8 mouse cellular contexts compared by ENCODE assay signal in the genomic region with DNA sequence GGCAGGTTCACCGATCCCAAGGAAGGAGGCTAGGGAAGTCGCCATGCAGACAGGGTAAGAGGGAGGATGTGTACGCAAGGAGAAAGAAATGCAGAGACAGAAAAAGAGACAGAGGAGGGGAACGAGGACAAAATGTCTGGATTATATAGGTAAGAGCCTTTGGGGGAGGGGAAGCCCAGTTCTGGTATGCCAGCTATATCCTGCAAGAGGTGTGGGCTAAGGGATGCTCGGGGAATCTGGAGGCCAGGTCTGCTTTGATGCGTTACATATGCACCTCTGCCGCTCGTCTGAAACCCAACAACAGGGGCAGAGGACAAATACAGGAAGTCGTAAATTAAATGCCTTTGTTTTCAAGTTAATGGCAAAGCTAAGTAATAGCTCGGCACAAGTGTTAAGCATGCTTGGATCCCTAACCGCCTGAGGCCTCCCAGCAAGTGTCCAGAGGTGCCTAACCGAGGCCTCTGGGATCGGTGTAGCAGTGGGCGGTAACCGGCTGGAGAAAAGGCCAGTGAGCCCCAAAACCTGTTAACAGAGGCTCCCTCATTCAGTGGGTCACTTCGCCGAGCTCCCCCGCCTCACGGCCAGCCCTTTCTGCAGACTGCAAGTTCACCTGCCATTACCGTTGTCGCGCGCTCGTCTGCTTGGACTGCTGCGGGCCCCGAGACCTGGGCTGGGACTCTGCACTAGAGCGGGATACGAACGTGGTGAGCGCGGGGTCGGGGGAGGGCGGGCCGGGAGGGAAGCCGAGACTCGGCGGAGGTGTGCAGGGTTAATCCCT. TPM values are rescaled to one million over a fixed set of nuclear protein-coding genes. Genes with fewer than 3 reads are reported as not detected.
A peak's percentile ranks its signal among the peaks of the same experiment; 100 is the strongest.
DNase-seq lines count a peak whose midpoint lies in the region; ATAC-seq and TF ChIP-seq lines count a peak whose summit lies in the region.

No protein-coding gene starts in this region.

- no peaks in the 10 kb centered on the region; the same call in 1 of the 2 replicates for H3K79me2 ChIP-seq in liver, adult 2 months (ENCODE audit: control insufficient read depth, insufficient read depth, low read length)

- H3K9ac ChIP-seq in liver, adult 2 months (ENCODE audit: low read depth, low read length), result peak overlapping the region; percentile 74
- peak overlapping the region; percentile 56 for H3K9ac ChIP-seq in limb, embryonic 12.5 days (replicated peaks)
- H3K9ac ChIP-seq in neural tube, embryonic 12.5 days, result peak overlapping the region; percentile 73

- peak; percentile 12; the same call in 1 of the 2 replicates for ATAC-seq in limb, embryonic 12.5 days (ENCODE audit: insufficient number of reproducible peaks, insufficient read depth, low FRiP score, low TSS enrichment, low read depth)
- ATAC-seq in neural tube, embryonic 12.5 days (ENCODE audit: low FRiP score, low read depth), result peak; percentile 78

- peaks cover 16% of the 10 kb centered on the region for H3K36me3 ChIP-seq in liver, adult 2 months (ENCODE audit: control insufficient read depth, insufficient read depth, low read length)
- H3K36me3 ChIP-seq in limb, embryonic 12.5 days, result peaks cover 25% of the 10 kb centered on the region
- H3K36me3 ChIP-seq in neural tube, embryonic 12.5 days, result peaks cover 22% of the 10 kb centered on the region

- H3K27ac ChIP-seq in liver, adult 2 months (replicated peaks; ENCODE audit: insufficient read depth, low read depth, low read length), result peak overlapping the region; percentile 20
- peak overlapping the region; percentile 7; the same call in 1 of the 2 replicates for H3K27ac ChIP-seq in bone marrow, adult 2 months (ENCODE audit: control insufficient read depth, insufficient read depth, low read depth, low read length, poor library complexity)
- H3K27ac ChIP-seq in limb, embryonic 12.5 days, result peak overlapping the region; percentile 95
- 0 out of 2 replicates have a peak overlapping the region, but pooled peaks have one; percentile 42 for H3K27ac ChIP-seq in neural tube, embryonic 12.5 days

- no peak for TF ChIP-seq POLR2A in liver, adult 2 months (IDR thresholded peaks at IDR 0.05; ENCODE audit: extremely low read depth, insufficient read depth, low read length)
- TF ChIP-seq POLR2A in bone marrow, adult 2 months (IDR thresholded peaks at IDR 0.05; ENCODE audit: borderline replicate concordance, control insufficient read depth, low read depth, low read length), result no peak

- no peaks in the 10 kb centered on the region for H3K9me3 ChIP-seq in limb, embryonic 12.5 days
- H3K9me3 ChIP-seq in neural tube, embryonic 12.5 days, result no peaks in the 10 kb centered on the region

- 14% methylated on average over 37 of the region's 37 CpGs for WGBS in liver, adult 2 months
- 4% methylated on average over 37 of the region's 37 CpGs for WGBS in bone marrow, adult 2 months
- 4% methylated on average over 37 of the region's 37 CpGs for WGBS in limb, embryonic 12.5 days
- whole genome bisulfite sequencing in neural tube, embryonic 12.5 days, result 4% methylated on average over 37 of the region's 37 CpGs

- peak overlapping the region; percentile 62 for H3K4me3 ChIP-seq in liver, adult 2 months (ENCODE audit: insufficient read depth, low read depth, low read length)
- peak overlapping the region; percentile 53 for H3K4me3 ChIP-seq in bone marrow, adult 2 months (replicated peaks; ENCODE audit: control insufficient read depth, low read depth, low read length)
- H3K4me3 ChIP-seq in limb, embryonic 12.5 days (replicated peaks), result peak overlapping the region; percentile 75
- peak overlapping the region; percentile 72 for H3K4me3 ChIP-seq in neural tube, embryonic 12.5 days

- no peak for DNase-seq in liver, adult 2 months (ENCODE audit: extremely low read depth, low read depth, low spot score)
- DNase-seq in liver, result no peak
- DNase-seq in forelimb bud, embryonic 11.5 days (ENCODE audit: low read depth, low spot score), result peak; percentile 48
- no peak for DNase-seq in frontal cortex, postnatal 25 days (ENCODE audit: low spot score in 2 of 2)
- no peak for DNase-seq in urinary bladder, adult 2 months (ENCODE audit: low spot score)

- peak overlapping the region; percentile 89 for H3K4me2 ChIP-seq in limb, embryonic 12.5 days
- peak overlapping the region; percentile 96 for H3K4me2 ChIP-seq in neural tube, embryonic 12.5 days (replicated peaks)

- no peaks in the 10 kb centered on the region for H3K27me3 ChIP-seq in liver, adult 2 months (ENCODE audit: control insufficient read depth, insufficient read depth, low read length)
- peaks cover 13% of the 10 kb centered on the region; the same call in 1 of the 2 replicates for H3K27me3 ChIP-seq in limb, embryonic 12.5 days
- H3K27me3 ChIP-seq in neural tube, embryonic 12.5 days (replicated peaks), result peaks cover 44% of the 10 kb centered on the region

- TF ChIP-seq CTCF in liver, adult 2 months (IDR thresholded peaks at IDR 0.05; ENCODE audit: low read depth, low read length), result no peak
- no peak for TF ChIP-seq CTCF in bone marrow, adult 2 months (IDR thresholded peaks at IDR 0.05; ENCODE audit: control insufficient read depth, insufficient read depth, low read length)

- H3K4me1 ChIP-seq in liver, adult 2 months (ENCODE audit: control insufficient read depth, insufficient read depth, low read length), result peaks cover 17% of the 10 kb centered on the region
- peaks cover 12% of the 10 kb centered on the region for H3K4me1 ChIP-seq in bone marrow, adult 2 months (ENCODE audit: control insufficient read depth, insufficient read depth, low read length)
- peaks cover 55% of the 10 kb centered on the region for H3K4me1 ChIP-seq in limb, embryonic 12.5 days (replicated peaks)
- peaks cover 46% of the 10 kb centered on the region for H3K4me1 ChIP-seq in neural tube, embryonic 12.5 days

RNA-seq across cellular contexts. Expression of gene Rassf1, which starts 2.4 kb away (rescaled TPM):
- total RNA-seq in liver, adult 2 months (2014; rRNA removed), result 6.0 and 6.6 TPM in 2 replicates
- polyA plus RNA-seq in liver, adult 2 months (2012; rRNA removed), result 5.0 and 7.0 TPM in 2 replicates
- 31.3 and 32.3 TPM in 2 replicates for polyA plus RNA-seq in bone marrow, adult 2 months (2011; ENCODE audit: insufficient read depth, insufficient read length, low replicate concordance, missing spikeins)
- 59.8 and 64.8 TPM in 2 replicates for polyA plus RNA-seq in limb, embryonic 12.5 days (2016; fragmentation: Nextera tagmentation; extraction: Ambion mirVana)
- 37.6 and 37.7 TPM in 2 replicates for polyA plus RNA-seq in neural tube, embryonic 12.5 days (2016; fragmentation: Nextera tagmentation; extraction: Ambion mirVana)
- 41.5 and 58.9 TPM in 2 replicates for polyA plus RNA-seq in urinary bladder, adult 2 months (2012; rRNA removed)

RNA-seq across cellular contexts. Expression of gene Zmynd10, which starts 6.6 kb away (rescaled TPM):
- total RNA-seq in liver, adult 2 months (2014; rRNA removed), result 0.27 and 0.28 TPM in 2 replicates
- polyA plus RNA-seq in liver, adult 2 months (2012; rRNA removed), result 0.10 and 0.20 TPM in 2 replicates
- polyA plus RNA-seq in bone marrow, adult 2 months (2011; ENCODE audit: insufficient read depth, insufficient read length, low replicate concordance, missing spikeins), result not detected in 2 replicates
- polyA plus RNA-seq in limb, embryonic 12.5 days (2016; fragmentation: Nextera tagmentation; extraction: Ambion mirVana), result 1.2 and 1.7 TPM in 2 replicates
- 0.51 and 0.82 TPM in 2 replicates for polyA plus RNA-seq in neural tube, embryonic 12.5 days (2016; fragmentation: Nextera tagmentation; extraction: Ambion mirVana)
- polyA plus RNA-seq in urinary bladder, adult 2 months (2012; rRNA removed), result 0.56 and 0.78 TPM in 2 replicates

RNA-seq across cellular contexts. Expression of gene Tusc2, which starts 9.3 kb away (rescaled TPM):
- 22.6 and 27.4 TPM in 2 replicates for total RNA-seq in liver, adult 2 months (2014; rRNA removed)
- polyA plus RNA-seq in liver, adult 2 months (2012; rRNA removed), result 52.8 and 58.1 TPM in 2 replicates
- 15.0 and 22.1 TPM in 2 replicates for polyA plus RNA-seq in bone marrow, adult 2 months (2011; ENCODE audit: insufficient read depth, insufficient read length, low replicate concordance, missing spikeins)
- 50.6 and 52.6 TPM in 2 replicates for polyA plus RNA-seq in limb, embryonic 12.5 days (2016; fragmentation: Nextera tagmentation; extraction: Ambion mirVana)
- polyA plus RNA-seq in neural tube, embryonic 12.5 days (2016; fragmentation: Nextera tagmentation; extraction: Ambion mirVana), result 93.3 and 93.9 TPM in 2 replicates
- 43.9 and 50.6 TPM in 2 replicates for polyA plus RNA-seq in urinary bladder, adult 2 months (2012; rRNA removed)

RNA-seq across cellular contexts. Expression of gene Nprl2, which starts 11.7 kb away (rescaled TPM):
- total RNA-seq in liver, adult 2 months (2014; rRNA removed), result 18.5 and 21.7 TPM in 2 replicates
- 24.8 and 26.8 TPM in 2 replicates for polyA plus RNA-seq in liver, adult 2 months (2012; rRNA removed)
- polyA plus RNA-seq in bone marrow, adult 2 months (2011; ENCODE audit: insufficient read depth, insufficient read length, low replicate concordance, missing spikeins), result 9.3 and 24.6 TPM in 2 replicates
- polyA plus RNA-seq in limb, embryonic 12.5 days (2016; fragmentation: Nextera tagmentation; extraction: Ambion mirVana), result 38.6 and 40.1 TPM in 2 replicates
- polyA plus RNA-seq in neural tube, embryonic 12.5 days (2016; fragmentation: Nextera tagmentation; extraction: Ambion mirVana), result 52.6 and 55.2 TPM in 2 replicates
- 26.6 and 35.2 TPM in 2 replicates for polyA plus RNA-seq in urinary bladder, adult 2 months (2012; rRNA removed)

RNA-seq across cellular contexts. Expression of gene Cyb561d2, which starts 11.7 kb away (rescaled TPM):
- 11.0 and 11.9 TPM in 2 replicates for total RNA-seq in liver, adult 2 months (2014; rRNA removed)
- polyA plus RNA-seq in liver, adult 2 months (2012; rRNA removed), result 31.0 and 33.7 TPM in 2 replicates
- polyA plus RNA-seq in bone marrow, adult 2 months (2011; ENCODE audit: insufficient read depth, insufficient read length, low replicate concordance, missing spikeins), result 6.0 and 10.3 TPM in 2 replicates
- 15.3 and 15.6 TPM in 2 replicates for polyA plus RNA-seq in limb, embryonic 12.5 days (2016; fragmentation: Nextera tagmentation; extraction: Ambion mirVana)
- 24.2 and 25.4 TPM in 2 replicates for polyA plus RNA-seq in neural tube, embryonic 12.5 days (2016; fragmentation: Nextera tagmentation; extraction: Ambion mirVana)
- 15.2 and 19.4 TPM in 2 replicates for polyA plus RNA-seq in urinary bladder, adult 2 months (2012; rRNA removed)

Comparison
In these comparisons a context has a peak if more than half of its experiments do, and no peak if none do; other contexts are left out.
1. H3K27ac ChIP-seq: peak in every context shown above with its lines; median percentile 95 in limb, embryonic 12.5 days; 42 in neural tube, embryonic 12.5 days; 20 in liver, adult 2 months; 7 in bone marrow, adult 2 months.